Mouse (Mus musculus) monocyte, adult 5-6 weeks (primary cell): ENCODE results near the gene Vsx2. TPM values are rescaled to one million over a fixed set of nuclear protein-coding genes. Genes with fewer than 3 reads are reported as not detected.
"Not testable (repeated sequence)": the region's sequence is repeated elsewhere in the genome, so short reads cannot be mapped to it uniquely, and the experiment has no call there.

Source experiments
- ATAC-seq: fragments of 153-309, 156-312 bp; replicated peaks from 2 replicates; pipeline ENCODE4 v1.8.0; 2017; ENCODE audit warnings: mild to moderate bottlenecking; ENCODE audit not compliant: low TSS enrichment, insufficient number of reproducible peaks, severe bottlenecking, poor library complexity, low FRiP score
- total RNA-seq: library from RNA; stranded (forward); fragments of 200-1000, 200-491, 200-594 nt; gene quantifications from 3 replicates; pipeline ENCODE4 v1.2.3, GENCODE M21; 2017

Vsx2 gene
- not detected in 3 replicates for total RNA-seq

- ATAC-seq: no peak
These were observed at the start of gene Vsx2 for GRCm38 (mm10) chr12:84569336-84569970. Gene Vsx2, plus strand, starts transcription at chr12:84569762.

- no peak for ATAC-seq
These were observed 45.8 kb upstream of the Vsx2 start for GRCm38 (mm10) chr12:84523728-84524127.

GRCm38 (mm10) chr12:84524147-84525050 is 45.2 kb upstream of the Vsx2 start:
- no peak for ATAC-seq

GRCm38 (mm10) chr12:84525422-84525821 is 44.1 kb upstream of the Vsx2 start:
- no peak for ATAC-seq

GRCm38 (mm10) chr12:84530426-84530825 is 39.1 kb upstream of the Vsx2 start:
- ATAC-seq: no peak

GRCm38 (mm10) chr12:84531906-84532829 is 37.4 kb upstream of the Vsx2 start:
- ATAC-seq: no peak

GRCm38 (mm10) chr12:84532830-84533199 is 36.7 kb upstream of the Vsx2 start:
- ATAC-seq: no peak

- ATAC-seq: no peak
These were observed 35.7 kb upstream of the Vsx2 start for GRCm38 (mm10) chr12:84533706-84534486.

- not testable (repeated sequence) for ATAC-seq
These were observed 30.0 kb upstream of the Vsx2 start for GRCm38 (mm10) chr12:84539537-84539936.

GRCm38 (mm10) chr12:84541391-84541958 is 28.1 kb upstream of the Vsx2 start:
- ATAC-seq: no peak

GRCm38 (mm10) chr12:84546028-84546427 is 23.5 kb upstream of the Vsx2 start:
- ATAC-seq: peak; percentile 79

GRCm38 (mm10) chr12:84546577-84547085 is 22.9 kb upstream of the Vsx2 start:
- no peak for ATAC-seq

- ATAC-seq: no peak
These were observed 21.3 kb upstream of the Vsx2 start for GRCm38 (mm10) chr12:84548251-84548650.

- ATAC-seq: no peak
These were observed 14.3 kb upstream of the Vsx2 start for GRCm38 (mm10) chr12:84555218-84555617.

GRCm38 (mm10) chr12:84562558-84562957 is 7.0 kb upstream of the Vsx2 start:
- ATAC-seq: no peak

GRCm38 (mm10) chr12:84567576-84567975 is 2.0 kb upstream of the Vsx2 start:
- ATAC-seq: no peak

- ATAC-seq: no peak
These were observed 573 bp downstream of the Vsx2 start for GRCm38 (mm10) chr12:84569976-84570693.
